Mouse (Mus musculus) thymus, postnatal 25 days (tissue): Measurements from ENCODE around the gene Zc3h7b.
"Not testable (repeated sequence)": the region's sequence is repeated elsewhere in the genome, so short reads cannot be mapped to it uniquely, and the experiment has no call there.

Experiments used
- DNase-seq: peaks from one replicate; pipeline ENCODE4 v3.0.0; 2022

Zc3h7b gene

DNA sequence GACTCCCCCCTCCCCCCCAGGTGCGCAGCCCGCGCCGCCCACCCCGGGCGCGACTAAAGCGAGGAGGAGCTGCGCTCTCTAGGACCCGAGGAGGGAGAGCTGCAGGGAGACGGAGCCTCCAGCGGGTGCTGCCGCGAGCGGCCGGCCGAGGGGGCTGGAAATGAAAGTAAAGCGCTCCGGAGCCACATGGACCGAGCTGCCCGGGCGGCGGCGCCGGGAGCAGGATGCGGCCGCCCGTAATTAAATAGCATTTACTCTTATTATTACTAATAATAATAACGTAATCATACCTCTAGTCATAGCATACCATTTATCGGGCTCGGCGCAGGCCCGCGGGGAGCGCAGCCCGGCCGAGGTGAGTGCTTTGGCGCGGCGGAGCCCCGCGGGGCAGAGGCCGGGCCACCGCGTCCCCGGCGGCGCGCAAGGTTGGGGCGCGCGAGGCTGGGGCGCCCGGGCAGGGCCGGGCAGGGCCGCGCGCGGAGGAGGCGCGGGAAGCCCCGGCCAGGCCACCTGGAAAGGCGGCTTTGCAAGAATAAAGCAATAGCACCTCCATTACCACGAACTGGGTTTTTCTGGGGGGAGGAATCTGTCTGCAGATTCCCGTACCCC lies at the start of gene Zc3h7b, which contains the start of gene Rangap1:
TSS of gene Zc3h7b (plus strand) at position 66 of the 609 bp plus-strand sequence.
TSS of gene Rangap1 (minus strand) at position 539 of the 609 bp plus-strand sequence.
- peak; percentile 71 for DNase-seq

DNA sequence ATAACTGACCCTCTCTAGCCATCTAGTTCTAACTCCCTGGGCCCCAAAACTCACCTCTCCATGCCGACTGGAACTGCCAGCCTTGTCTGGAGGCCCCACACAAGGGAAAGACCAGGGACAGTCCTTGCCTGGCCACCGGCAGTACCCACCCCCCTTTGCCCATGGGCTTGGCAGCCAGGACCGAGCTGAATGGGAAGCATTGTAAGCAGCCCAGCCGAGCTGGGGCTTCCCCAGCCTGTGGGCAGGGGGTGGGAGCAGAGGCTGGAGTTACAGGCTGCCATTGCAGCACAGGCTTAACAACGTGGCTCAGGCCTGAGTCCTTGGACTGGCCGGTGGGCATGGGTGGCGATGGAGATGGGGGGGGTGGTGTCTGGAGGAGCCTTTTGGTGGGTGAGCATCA lies 47.7 kb upstream of the Zc3h7b start, which contains the start of gene Chadl:
TSS of gene Chadl (minus strand) at position 113 of the 400 bp plus-strand sequence.
- DNase-seq: no peak

- DNase-seq: peak; percentile 34
These were observed 47.0 kb upstream of the Zc3h7b start for GRCm38 (mm10) chr15:81697847-81698246.

- no peak for DNase-seq
These were observed 46.3 kb upstream of the Zc3h7b start for GRCm38 (mm10) chr15:81698532-81698931.

DNA sequence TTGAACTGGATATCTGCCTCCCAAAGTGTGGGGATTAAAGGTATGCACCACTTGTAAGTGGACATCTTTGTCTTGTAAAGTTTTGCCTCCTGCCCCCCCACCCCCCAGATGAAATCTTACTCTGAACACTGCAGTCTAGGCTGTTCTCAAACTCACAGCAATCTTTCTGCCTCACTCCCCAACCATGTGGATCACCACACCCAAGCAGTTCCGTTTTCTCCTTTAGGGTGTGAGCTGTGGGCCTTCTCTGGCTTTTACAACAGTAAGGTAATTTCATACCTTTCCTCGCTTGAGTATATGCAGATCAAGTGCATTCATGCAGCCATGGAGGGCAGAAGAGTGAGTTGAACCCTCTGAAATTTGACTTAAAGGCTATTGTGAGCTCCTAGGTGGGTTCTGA lies 44.7 kb upstream of the Zc3h7b start:
- DNase-seq: no peak

GRCm38 (mm10) chr15:81700601-81701000 lies 44.3 kb upstream of the Zc3h7b start:
- DNase-seq: no peak

DNA sequence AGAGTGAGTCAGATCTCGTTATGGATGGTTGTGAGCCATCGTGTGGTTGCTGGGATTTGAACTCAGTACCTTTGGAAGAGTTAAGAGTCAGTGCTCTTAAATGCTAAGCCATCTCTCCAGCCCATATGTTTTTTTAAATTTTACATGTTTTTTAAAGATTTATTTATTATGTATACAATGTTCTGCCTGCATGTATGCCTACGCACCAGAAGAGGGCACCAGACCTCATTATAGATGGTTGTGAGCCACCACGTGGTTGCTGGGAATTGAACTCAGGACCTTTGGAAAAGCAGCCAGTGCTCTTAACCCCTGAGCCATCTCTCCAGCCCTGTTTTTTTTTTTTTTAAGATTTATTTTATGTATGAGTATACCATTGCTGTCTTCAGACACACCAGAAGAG lies 43.5 kb upstream of the Zc3h7b start:
- not testable (repeated sequence) for DNase-seq

DNA sequence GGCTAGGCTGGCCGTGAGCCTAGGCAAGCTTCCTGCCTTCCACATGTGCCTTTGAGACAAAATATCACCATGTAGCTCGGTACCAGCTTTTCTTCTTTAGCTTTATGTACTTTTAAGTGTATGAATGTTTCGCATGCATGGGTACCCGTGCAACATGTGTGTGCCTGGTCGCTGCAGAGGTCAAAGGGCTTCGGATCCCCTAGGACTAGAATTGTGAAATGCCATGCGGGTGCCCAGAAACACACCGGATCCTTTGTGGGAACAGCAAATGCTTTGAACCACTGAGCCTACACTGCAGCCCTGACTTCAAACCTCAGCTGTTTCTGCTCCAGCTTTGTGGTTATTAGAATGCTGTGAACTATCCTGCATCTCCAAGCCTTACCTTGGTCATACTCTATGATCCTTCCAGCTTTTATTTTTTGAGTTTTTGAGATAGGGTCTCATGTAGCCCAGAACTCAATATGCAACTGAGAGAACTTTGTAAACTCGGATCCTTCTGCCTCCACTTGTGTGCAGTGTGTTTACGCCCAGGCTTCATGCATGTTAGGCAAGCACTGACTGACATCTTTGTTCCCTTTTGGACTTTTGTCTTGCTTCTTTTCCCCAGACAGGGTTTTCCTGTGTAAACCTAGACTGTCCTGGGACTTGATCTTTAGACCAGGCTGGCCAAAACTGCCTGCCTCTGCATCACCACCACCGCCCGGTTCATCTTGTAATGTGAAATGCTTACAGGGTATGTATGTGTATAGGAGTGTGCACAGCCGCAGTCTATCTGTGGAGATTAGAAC lies 42.4 kb upstream of the Zc3h7b start:
- DNase-seq: no peak

GRCm38 (mm10) chr15:81703094-81703489 lies 41.8 kb upstream of the Zc3h7b start:
- DNase-seq: no peak

GRCm38 (mm10) chr15:81708991-81709390 lies 35.9 kb upstream of the Zc3h7b start:
- no peak for DNase-seq

DNA sequence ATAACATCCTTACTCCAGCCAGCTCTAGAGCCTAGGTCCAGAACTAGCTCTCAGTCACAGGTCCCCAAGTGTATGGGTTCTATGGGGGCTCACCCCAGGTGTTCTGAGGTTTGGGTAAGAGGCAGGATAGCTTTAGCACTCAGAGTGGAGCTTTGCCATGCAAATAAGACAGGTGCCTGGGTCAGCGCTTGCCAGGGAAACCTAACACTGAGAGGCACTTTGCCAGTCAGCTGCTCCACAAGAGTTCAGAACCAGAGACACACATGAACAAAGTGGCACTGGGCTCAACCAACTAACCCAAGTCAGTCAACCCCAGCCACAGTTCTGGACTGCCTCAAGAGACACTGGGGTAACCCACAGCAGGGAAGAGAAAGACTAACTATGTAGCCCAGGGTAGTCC lies 35.2 kb upstream of the Zc3h7b start:
- DNase-seq: no peak

- DNase-seq: no peak
These were observed 34.1 kb upstream of the Zc3h7b start for GRCm38 (mm10) chr15:81710801-81711200.

GRCm38 (mm10) chr15:81713742-81714141 lies 31.1 kb upstream of the Zc3h7b start:
- no peak for DNase-seq

GRCm38 (mm10) chr15:81718336-81719138 lies 26.3 kb upstream of the Zc3h7b start:
- DNase-seq: no peak

GRCm38 (mm10) chr15:81719139-81719531 lies 25.7 kb upstream of the Zc3h7b start:
- DNase-seq: no peak

DNA sequence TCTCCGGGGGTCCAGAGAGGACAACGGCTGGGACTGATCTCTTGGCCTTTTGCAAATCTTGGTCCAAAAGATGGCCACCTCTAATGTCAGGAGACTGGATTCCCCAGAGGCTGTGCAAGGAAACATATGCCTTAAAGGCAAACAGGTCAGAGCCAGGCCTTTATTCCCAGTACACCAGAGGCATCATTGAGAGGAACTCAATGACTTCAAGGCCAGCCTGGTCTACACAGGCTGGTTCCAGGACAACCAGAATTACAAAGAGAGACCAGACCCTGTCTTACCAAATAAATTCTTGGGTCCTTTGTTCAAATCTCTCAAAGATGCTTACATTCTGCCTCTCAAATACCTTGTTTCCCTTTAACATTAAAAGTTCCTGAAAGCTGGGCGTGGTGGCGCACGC lies 22.5 kb upstream of the Zc3h7b start:
- DNase-seq: no peak

DNA sequence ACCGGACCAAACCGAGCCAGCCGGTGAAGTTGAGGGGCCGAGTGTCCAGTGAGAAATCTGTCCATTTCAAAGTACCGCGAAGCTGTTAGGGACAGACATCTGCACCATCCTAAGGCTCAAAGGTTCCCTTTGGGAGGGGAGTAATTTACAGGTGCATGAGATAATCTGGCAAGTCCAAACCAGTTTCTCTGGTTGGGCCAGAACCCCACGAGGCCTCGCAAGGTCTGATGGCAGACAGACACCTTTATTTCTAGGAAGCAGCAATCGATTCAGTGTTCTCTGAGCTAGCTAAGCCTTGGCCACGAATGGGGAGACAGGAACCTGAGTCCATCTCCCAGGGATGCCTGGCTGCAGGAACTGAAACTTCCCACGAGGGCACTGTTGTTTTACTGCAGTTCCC lies 21.2 kb upstream of the Zc3h7b start:
- no peak for DNase-seq

GRCm38 (mm10) chr15:81725965-81726364 lies 18.9 kb upstream of the Zc3h7b start:
- no peak for DNase-seq

GRCm38 (mm10) chr15:81729241-81729791 lies 15.5 kb upstream of the Zc3h7b start:
- DNase-seq: no peak

DNA sequence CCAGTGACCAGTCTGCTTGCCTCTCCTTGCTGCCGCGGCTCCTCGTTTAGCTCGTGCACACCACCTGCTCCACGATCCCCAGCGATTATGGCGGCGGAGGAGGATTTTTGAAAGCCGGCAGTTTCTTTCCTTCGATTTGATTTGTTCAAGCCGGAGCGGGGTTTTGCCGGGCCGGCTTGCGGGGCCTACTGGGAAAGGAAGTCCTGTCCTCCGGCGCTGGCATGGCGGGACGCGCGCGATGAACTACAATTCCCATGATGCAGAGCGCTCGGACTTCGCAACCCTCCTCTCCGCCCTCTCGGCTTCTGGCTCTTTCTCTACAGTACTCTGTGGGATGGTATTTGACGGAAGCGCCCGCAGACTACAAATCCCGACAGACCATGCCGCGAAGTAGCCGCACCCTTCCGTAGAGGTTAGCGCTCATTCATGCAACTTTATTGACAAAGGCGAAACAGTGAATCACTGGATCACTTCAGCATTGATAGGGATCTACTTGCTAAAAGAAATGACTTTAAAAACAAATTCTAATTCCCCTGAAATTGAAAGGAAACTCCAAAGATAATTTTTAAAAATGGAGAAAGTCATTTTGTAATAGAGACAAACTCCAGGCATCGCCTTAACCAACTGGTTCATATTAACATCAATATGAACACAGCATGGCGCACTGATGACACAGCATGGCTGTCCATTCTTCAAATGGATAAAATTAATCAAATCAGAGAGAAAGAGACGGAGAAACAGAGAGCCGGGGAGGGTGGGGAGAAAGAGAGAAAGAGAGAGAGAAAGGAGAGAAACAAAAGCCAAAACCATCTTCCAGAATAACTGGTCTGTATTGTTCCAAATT lies 14.8 kb upstream of the Zc3h7b start:
- peak; percentile 96 for DNase-seq

DNA sequence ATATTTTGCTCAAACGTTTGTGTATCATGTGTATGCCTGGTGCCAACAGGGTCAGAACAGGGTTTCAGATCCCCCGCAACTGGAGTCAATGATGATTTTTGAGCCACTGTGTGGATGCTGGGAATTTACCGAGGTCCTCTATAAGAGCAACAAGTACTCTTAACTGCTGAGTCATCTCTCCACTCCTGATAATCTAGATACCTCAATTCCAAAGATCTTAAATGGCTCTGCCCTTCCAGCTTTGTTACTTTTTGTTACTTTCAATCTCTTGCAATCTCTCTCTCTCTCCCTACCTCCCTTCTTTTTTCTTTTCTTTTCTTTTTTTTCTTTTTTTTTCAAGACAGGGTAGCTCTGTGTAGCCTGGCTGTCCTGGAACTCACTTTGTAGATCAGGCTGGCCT lies 9.8 kb upstream of the Zc3h7b start:
- DNase-seq: no peak

DNA sequence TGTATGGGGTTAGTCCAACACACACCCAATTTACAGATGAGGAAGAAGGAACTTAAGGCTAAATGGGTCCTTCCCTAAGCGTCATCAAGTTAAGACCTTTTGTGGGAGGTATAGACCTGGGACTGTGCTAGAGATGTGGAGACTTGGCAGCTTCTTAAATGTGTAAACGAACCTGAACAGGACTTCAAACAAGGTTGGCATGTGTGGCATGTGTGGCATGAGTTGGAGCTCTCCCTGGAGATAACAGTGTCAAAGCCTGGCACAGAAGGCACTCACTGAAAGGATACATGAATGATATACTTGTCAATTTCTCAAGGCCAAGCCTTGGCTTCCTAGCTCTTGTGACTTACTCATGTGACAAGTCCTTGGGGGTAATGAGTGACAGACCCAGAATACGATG lies 5.6 kb upstream of the Zc3h7b start:
- DNase-seq: no peak
